Mouse (Mus musculus): ENCODE measurements around the gene Cers6. TPM values are rescaled to one million over a fixed set of nuclear protein-coding genes. Genes with fewer than 3 reads are reported as not detected.

Cers6 gene
- polyA plus RNA-seq, 1 experiment from 2014 or later: 18.7 TPM

- no peak overlapping the region for H3K27ac ChIP-seq (replicated peaks)
- no peaks in the 10 kb centered on the region for H3K9me3 ChIP-seq (replicated peaks)
- 93% methylated on average over 6 of the region's 6 CpGs for WGBS
- DNase-seq (ENCODE audit: low spot score): no peak
- peaks cover 30% of the 10 kb centered on the region for H3K27me3 ChIP-seq (ENCODE audit: low read depth, poor library complexity, severe bottlenecking)
- H3K4me3 ChIP-seq: no peak overlapping the region
- peaks cover 12% of the 10 kb centered on the region for H3K4me1 ChIP-seq
- H3K36me3 ChIP-seq: 0 out of 2 replicates have a peak, but pooled peaks cover 3% of the 10 kb centered on the region
Observed at GRCm38 (mm10) chr2:68989117-68989516, 127.9 kb downstream of the Cers6 start.

- H3K36me3 ChIP-seq: 0 out of 2 replicates have a peak, but pooled peaks cover 3% of the 10 kb centered on the region
- no peak overlapping the region for H3K27ac ChIP-seq (replicated peaks)
- no peak overlapping the region for H3K4me3 ChIP-seq
- WGBS: 92% methylated on average over 5 of the region's 5 CpGs
- no peaks in the 10 kb centered on the region for H3K4me1 ChIP-seq
- DNase-seq (ENCODE audit: low spot score): no peak
- no peaks in the 10 kb centered on the region for H3K9me3 ChIP-seq (replicated peaks)
- H3K27me3 ChIP-seq (ENCODE audit: low read depth, poor library complexity, severe bottlenecking): 0 out of 2 replicates have a peak, but pooled peaks cover 7% of the 10 kb centered on the region
Observed at GRCm38 (mm10) chr2:68992629-68993028, 131.4 kb downstream of the Cers6 start.

GRCm38 (mm10) chr2:68994441-68994840 lies 133.2 kb downstream of the Cers6 start:
- 0 out of 2 replicates have a peak, but pooled peaks cover 3% of the 10 kb centered on the region for H3K36me3 ChIP-seq
- no peak overlapping the region for H3K27ac ChIP-seq (replicated peaks)
- no peaks in the 10 kb centered on the region for H3K9me3 ChIP-seq (replicated peaks)
- H3K27me3 ChIP-seq (ENCODE audit: low read depth, poor library complexity, severe bottlenecking): no peaks in the 10 kb centered on the region
- no peaks in the 10 kb centered on the region for H3K4me1 ChIP-seq
- no peak overlapping the region for H3K4me3 ChIP-seq
- no peak for DNase-seq (ENCODE audit: low spot score)

GRCm38 (mm10) chr2:68995723-68996122 lies 134.5 kb downstream of the Cers6 start:
- Histone ChIP-seq H3K36me3 (0 out of 2 replicates have a peak, but pooled peaks cover 3% of the 10 kb centered on the region), H3K4me3 (no peak overlapping the region)
- no peak for DNase-seq (ENCODE audit: low spot score)

GRCm38 (mm10) chr2:68996268-68996667 lies 135.0 kb downstream of the Cers6 start:
- Histone ChIP-seq H3K9me3 (replicated peaks) (no peaks in the 10 kb centered on the region), H3K27ac (replicated peaks) (no peak overlapping the region), H3K27me3 (ENCODE audit: low read depth, poor library complexity, severe bottlenecking) (no peaks in the 10 kb centered on the region), H3K36me3 (0 out of 2 replicates have a peak, but pooled peaks cover 3% of the 10 kb centered on the region), H3K4me1 (no peaks in the 10 kb centered on the region), H3K4me3 (no peak overlapping the region)
- 93% methylated on average over 1 of the region's 1 CpGs for WGBS
- DNase-seq (ENCODE audit: low spot score): no peak

More at GRCm38 (mm10) chr2:68995723-68996122, 134.5 kb downstream of the Cers6 start:
- Histone ChIP-seq H3K9me3 (replicated peaks) (no peaks in the 10 kb centered on the region), H3K4me1 (no peaks in the 10 kb centered on the region), H3K27ac (replicated peaks) (no peak overlapping the region), H3K27me3 (ENCODE audit: low read depth, poor library complexity, severe bottlenecking) (no peaks in the 10 kb centered on the region)

- WGBS: 74% methylated on average over 5 of the region's 5 CpGs
- Histone ChIP-seq H3K27me3 (ENCODE audit: low read depth, poor library complexity, severe bottlenecking) (no peaks in the 10 kb centered on the region), H3K4me3 (no peak overlapping the region), H3K4me1 (peaks cover 6% of the 10 kb centered on the region; the same call in 1 of the 2 replicates), H3K27ac (replicated peaks) (no peak overlapping the region), H3K36me3 (0 out of 2 replicates have a peak, but pooled peaks cover 4% of the 10 kb centered on the region), H3K9me3 (replicated peaks) (no peaks in the 10 kb centered on the region)
- no peak for DNase-seq (ENCODE audit: low spot score)
Observed at GRCm38 (mm10) chr2:69004001-69004400, 142.8 kb downstream of the Cers6 start.

- DNase-seq (ENCODE audit: low spot score): no peak
- Histone ChIP-seq H3K27ac (replicated peaks) (no peak overlapping the region), H3K36me3 (no peaks in the 10 kb centered on the region), H3K4me1 (peaks cover 18% of the 10 kb centered on the region), H3K27me3 (ENCODE audit: low read depth, poor library complexity, severe bottlenecking) (no peaks in the 10 kb centered on the region), H3K9me3 (replicated peaks) (no peaks in the 10 kb centered on the region), H3K4me3 (no peak overlapping the region)
- WGBS: 75% methylated on average over 7 of the region's 7 CpGs
Observed at GRCm38 (mm10) chr2:69011392-69011791, 150.2 kb downstream of the Cers6 start.

- Histone ChIP-seq H3K9me3 (replicated peaks) (no peaks in the 10 kb centered on the region), H3K27ac (replicated peaks) (peak overlapping the region; percentile 52), H3K27me3 (ENCODE audit: low read depth, poor library complexity, severe bottlenecking) (no peaks in the 10 kb centered on the region), H3K4me3 (no peak overlapping the region), H3K36me3 (no peaks in the 10 kb centered on the region), H3K4me1 (peaks cover 18% of the 10 kb centered on the region)
- no peak for DNase-seq (ENCODE audit: low spot score)
- WGBS: 84% methylated on average over 2 of the region's 2 CpGs
Observed at GRCm38 (mm10) chr2:69011860-69012259, 150.6 kb downstream of the Cers6 start.

- Histone ChIP-seq H3K27me3 (ENCODE audit: low read depth, poor library complexity, severe bottlenecking) (no peaks in the 10 kb centered on the region), H3K27ac (replicated peaks) (no peak overlapping the region), H3K9me3 (replicated peaks) (no peaks in the 10 kb centered on the region), H3K4me3 (no peak overlapping the region), H3K36me3 (no peaks in the 10 kb centered on the region), H3K4me1 (peaks cover 18% of the 10 kb centered on the region)
- DNase-seq (ENCODE audit: low spot score): no peak
- WGBS: 95% methylated on average over 9 of the region's 9 CpGs
Observed at GRCm38 (mm10) chr2:69014241-69014640, 153.0 kb downstream of the Cers6 start.

- WGBS: 87% methylated on average over 9 of the region's 9 CpGs
- no peaks in the 10 kb centered on the region for H3K9me3 ChIP-seq (replicated peaks)
- H3K4me1 ChIP-seq: peaks cover 18% of the 10 kb centered on the region
- H3K27ac ChIP-seq (replicated peaks): no peak overlapping the region
- no peaks in the 10 kb centered on the region for H3K27me3 ChIP-seq (ENCODE audit: low read depth, poor library complexity, severe bottlenecking)
- no peak for DNase-seq (ENCODE audit: low spot score)
- no peak overlapping the region for H3K4me3 ChIP-seq
- no peaks in the 10 kb centered on the region for H3K36me3 ChIP-seq
Observed at GRCm38 (mm10) chr2:69015172-69015724, 154.0 kb downstream of the Cers6 start.

- H3K4me3 ChIP-seq: no peak overlapping the region
- DNase-seq (ENCODE audit: low spot score): no peak
- no peaks in the 10 kb centered on the region for H3K9me3 ChIP-seq (replicated peaks)
- WGBS: 90% methylated on average over 5 of the region's 5 CpGs
- H3K36me3 ChIP-seq: no peaks in the 10 kb centered on the region
- H3K27ac ChIP-seq (replicated peaks): no peak overlapping the region
- H3K27me3 ChIP-seq (ENCODE audit: low read depth, poor library complexity, severe bottlenecking): no peaks in the 10 kb centered on the region
- H3K4me1 ChIP-seq: peaks cover 16% of the 10 kb centered on the region
Observed at GRCm38 (mm10) chr2:69015822-69016221, 154.6 kb downstream of the Cers6 start.

GRCm38 (mm10) chr2:69019026-69019565 lies 157.9 kb downstream of the Cers6 start:
- DNase-seq (ENCODE audit: low spot score): no peak
- Histone ChIP-seq H3K4me3 (no peak overlapping the region), H3K27ac (replicated peaks) (no peak overlapping the region), H3K27me3 (ENCODE audit: low read depth, poor library complexity, severe bottlenecking) (no peaks in the 10 kb centered on the region), H3K9me3 (replicated peaks) (no peaks in the 10 kb centered on the region), H3K4me1 (peaks cover 3% of the 10 kb centered on the region; the same call in 1 of the 2 replicates), H3K36me3 (no peaks in the 10 kb centered on the region)
- 96% methylated on average over 13 of the region's 13 CpGs for WGBS

- no peak overlapping the region for H3K4me3 ChIP-seq
- peaks cover 3% of the 10 kb centered on the region; the same call in 1 of the 2 replicates for H3K4me1 ChIP-seq
- H3K27ac ChIP-seq (replicated peaks): no peak overlapping the region
- no peaks in the 10 kb centered on the region for H3K27me3 ChIP-seq (ENCODE audit: low read depth, poor library complexity, severe bottlenecking)
- WGBS: 88% methylated on average over 6 of the region's 6 CpGs
- no peaks in the 10 kb centered on the region for H3K9me3 ChIP-seq (replicated peaks)
- H3K36me3 ChIP-seq: no peaks in the 10 kb centered on the region
- DNase-seq (ENCODE audit: low spot score): no peak
Observed at GRCm38 (mm10) chr2:69019821-69020489, 158.7 kb downstream of the Cers6 start.

Measured in midbrain, embryonic 10.5 days (tissue).